Mouse (Mus musculus) T-helper 1 cell (primary cell): ENCODE measurements at regions not wholly inside any gene's neighbourhood (a gene's known extent, or its start where the extent isn't known, plus 50 kb on each side); places are given as distances from the start of the nearest gene placed in this dataset.

Experiments used
- in situ Hi-C: fragments of 300-600 bp; cut with MboI, MseI; formaldehyde crosslinking; loops from one replicate; pipeline ENCODE4 v1.15.1; 2025; ENCODE audit warnings: high pct_unique_total_duplicates

DNA sequence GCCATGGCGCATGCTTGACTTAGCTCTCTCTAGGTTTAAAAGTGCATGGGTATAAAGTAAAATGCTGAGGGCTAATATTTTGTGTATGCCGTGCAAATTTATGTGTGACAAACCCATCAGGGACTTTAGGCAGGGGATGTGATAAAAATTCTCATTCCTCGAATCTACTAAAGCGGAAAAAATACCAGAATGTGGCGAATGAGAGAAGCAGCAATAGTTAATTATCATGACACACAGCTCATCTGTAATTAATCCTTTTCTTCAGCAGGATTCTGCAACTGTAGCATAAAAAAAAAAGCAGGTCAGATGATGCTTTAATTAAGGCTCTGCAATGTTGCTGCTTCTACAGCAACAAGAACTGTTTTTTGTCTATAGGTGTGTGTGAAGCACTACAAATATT lies 286.6 kb upstream of the Prkd1 start:
- in situ Hi-C loops, result no loop called here

DNA sequence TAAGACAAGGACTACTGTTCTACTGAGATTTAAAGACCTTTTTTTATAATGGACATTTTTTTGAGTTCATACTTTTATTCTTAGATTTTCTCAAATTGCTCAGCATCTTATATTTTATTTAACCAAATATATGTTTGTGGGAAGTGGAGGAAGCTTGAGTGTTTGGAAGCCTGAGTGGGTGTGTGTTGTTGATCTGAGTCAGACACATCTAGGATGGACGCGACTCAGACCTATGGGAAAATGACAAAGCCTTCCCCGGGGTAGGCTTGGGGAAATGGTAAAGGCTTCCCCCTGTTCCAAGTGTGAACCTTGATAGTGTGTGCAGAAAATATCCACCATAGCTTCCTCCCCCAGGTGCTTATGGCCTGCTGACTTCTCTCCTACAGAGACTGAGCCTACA lies 283.6 kb upstream of the Prkd1 start:
- in situ Hi-C loops, result no loop called here

DNA sequence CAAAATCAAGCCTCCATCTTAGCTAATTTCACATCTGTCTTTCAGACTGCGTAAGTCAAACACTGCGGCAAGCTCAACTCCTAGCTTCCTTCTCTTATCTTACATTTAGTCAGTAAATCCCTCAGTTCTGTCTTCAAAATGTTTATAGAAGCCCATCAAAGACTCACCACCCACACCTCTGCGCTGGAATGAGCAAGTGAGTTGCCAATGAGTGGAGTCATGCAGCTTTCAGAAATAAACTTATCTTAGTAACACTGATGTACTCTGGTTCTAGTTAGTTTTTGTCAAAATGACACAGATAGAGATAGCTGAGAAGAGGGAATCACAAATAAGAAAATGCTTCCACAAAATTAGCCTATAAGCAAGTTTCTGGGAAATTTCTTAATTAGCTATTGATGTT lies 280.7 kb upstream of the Prkd1 start:
- in situ Hi-C loops, result no loop called here

DNA sequence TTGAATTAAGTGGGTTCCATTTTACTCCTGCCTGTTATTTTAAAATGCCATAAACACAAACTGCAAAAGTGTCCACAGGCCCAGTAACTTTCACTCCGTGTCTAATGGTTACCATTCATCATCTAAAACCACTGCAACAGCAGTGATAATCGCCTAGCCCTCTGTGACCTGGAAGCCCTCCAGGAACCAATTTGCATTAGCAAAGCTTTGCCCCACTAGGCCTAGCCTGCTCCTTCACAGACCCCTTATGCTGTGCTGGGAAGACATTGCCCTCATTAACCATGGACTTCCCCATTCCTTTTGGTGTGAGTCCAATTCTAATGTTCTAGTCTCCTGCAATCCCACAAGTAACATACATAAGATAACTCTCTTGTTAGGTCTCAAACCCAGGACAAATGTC lies 277.3 kb upstream of the Prkd1 start:
- in situ Hi-C loops, result no loop called here

DNA sequence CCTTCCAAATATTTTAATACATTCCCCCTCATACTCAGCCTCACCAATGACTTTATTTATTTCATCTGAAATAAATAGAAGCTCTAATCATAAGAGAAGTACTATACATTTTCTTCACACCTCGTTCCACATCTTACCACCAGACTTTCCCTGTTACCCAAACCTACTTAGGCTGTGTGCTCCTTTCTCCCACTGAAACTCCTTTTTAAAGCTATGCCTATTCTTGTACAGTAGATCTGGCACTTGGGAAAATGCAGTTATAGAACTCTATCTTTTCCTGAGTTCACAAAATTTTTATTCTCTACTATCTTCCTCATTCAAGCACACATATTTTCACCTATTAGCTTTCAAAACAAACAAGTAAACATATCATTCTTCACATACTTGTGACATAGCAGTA lies 272.8 kb upstream of the Prkd1 start:
- in situ Hi-C loops, result no loop called here

- in situ Hi-C loops, result loop anchor here (10.0 kb wide), 1 partner anchor 945 kb away; no protein-coding TSS in a partner anchor
Observed at GRCm38 (mm10) chr12:50899609-50900447, 250.9 kb upstream of the Prkd1 start.

DNA sequence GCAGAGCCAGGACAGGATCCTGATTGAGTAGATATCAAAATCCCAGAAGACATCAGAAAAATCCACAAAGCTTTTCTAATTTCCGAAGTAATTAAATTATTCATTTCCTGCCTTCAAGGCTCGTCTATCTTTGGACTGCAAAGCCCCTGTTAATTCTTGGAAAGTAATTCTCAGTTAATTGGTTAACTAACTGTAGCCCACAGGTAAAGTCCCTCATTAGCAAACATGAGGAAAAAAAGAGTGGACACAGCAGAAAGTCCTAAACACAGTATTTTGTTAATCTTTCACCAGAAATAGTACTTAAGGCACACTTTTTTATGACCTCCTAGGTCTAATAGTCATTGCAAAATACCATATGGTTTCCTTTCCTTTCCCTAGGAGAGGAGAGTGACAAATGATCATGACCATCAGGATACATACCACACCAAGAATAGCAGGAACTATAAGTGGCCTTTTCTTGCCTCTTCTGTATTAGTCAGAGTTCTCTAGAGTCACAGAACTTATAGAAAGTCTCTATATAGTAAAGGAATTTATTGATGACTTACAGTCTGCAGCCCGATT lies 248.8 kb upstream of the Prkd1 start:
- in situ Hi-C loops, result no loop called here

- in situ Hi-C loops, result no loop called here
Observed at GRCm38 (mm10) chr12:50893604-50894003, 244.7 kb upstream of the Prkd1 start.

DNA sequence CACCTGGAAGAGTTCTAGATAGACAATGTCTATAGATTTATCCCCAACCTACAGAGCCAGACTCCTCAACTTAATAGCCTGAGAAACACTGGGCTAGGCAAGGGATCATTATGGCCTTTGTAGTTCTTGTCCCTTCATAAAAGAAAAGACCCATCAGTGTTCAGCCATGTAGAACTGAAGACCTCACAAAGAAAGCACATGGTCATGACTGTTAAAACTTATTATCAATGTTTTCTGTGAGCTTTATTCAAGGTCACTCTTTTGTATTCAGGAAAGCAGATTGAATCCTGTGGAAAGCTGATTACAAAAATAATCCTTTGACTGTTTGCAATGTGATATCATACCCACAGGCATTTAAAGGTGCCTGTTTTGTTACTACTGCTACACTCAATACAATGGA lies 226.9 kb upstream of the Prkd1 start:
- in situ Hi-C loops, result no loop called here

DNA sequence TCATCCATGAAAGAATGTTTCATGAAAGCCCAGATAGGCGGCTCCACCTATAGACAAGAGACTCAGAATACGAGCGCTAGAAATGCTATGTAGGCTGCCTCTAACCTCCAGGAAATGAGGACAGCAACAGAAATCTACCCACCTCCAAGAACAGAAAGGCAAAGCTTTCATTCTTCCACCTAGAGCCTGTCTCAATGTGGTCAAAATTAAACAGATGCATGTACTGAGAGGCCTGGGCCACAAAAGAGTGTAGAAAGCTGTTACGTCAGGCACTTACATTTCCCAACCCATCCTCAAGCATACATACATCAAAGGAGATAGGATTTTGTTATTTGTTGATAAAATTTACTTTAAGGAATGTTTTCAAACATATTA lies 225.1 kb upstream of the Prkd1 start:
- in situ Hi-C loops, result no loop called here

DNA sequence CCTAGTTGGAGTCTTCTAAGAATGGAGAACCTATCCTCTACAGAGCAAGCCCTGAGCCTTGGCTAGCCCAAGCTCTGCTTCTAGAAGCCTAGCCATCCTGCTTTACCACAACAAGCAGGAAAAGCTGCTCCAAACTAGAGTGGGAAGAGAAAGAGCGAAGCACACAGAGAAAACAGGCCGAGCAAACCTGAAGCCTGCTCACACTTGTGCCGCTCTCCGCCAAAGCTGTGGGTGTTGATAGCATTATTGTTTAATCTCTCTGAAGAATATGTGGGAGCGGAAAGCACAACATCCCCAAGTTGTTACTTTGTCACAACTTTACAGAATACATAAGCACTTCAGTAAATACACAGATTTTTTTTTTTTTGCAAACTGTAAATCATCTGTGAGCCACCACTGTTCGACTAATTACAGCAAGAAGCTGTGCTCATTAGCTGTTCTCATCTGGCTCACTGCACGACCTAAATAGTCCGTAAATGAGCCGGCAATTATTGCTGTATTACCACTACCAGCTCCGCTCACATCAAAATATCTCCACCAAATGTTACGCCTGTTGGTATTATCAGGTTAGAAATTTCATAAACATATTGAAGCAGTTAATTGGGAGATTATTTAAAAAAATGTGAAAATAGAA lies 224.6 kb upstream of the Prkd1 start:
- in situ Hi-C loops, result no loop called here

DNA sequence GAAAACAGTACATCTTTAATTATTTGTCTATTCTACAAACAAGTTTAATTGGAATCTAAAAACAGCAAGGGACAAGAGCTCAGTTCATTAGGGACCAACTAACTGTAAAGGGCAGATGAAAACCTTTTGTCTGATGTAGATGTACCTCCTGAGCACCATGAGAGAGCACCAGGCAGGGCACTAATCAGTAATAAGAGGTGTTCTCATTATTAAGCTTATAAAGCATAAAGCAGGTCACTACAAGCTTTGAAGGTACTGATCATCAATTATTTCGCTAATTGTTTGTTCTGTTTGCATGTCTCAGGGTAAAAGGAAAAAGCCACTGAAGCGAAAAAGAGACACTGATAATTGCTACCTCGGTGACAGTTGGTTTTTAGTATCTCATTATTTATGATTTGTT lies 202.7 kb upstream of the Prkd1 start:
- in situ Hi-C loops, result no loop called here

DNA sequence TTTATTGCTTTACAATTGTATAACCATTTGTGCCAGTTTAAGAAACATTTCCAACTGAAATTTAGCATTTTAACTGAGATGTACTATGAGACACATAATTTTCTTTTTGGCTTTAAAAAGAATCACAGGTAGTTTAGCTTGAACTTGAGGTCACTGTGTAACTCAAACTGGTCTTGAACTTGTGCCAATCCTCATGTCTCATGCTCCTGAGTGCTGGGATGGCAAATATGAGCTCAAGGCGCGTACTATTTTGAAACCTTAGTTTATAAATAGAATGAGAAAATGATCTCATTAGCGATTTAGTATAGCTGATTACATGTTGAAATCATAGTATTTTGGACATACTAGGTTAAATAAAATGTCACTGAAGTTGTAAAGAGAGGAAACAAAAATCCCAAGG lies 199.1 kb upstream of the Prkd1 start:
- in situ Hi-C loops, result no loop called here

DNA sequence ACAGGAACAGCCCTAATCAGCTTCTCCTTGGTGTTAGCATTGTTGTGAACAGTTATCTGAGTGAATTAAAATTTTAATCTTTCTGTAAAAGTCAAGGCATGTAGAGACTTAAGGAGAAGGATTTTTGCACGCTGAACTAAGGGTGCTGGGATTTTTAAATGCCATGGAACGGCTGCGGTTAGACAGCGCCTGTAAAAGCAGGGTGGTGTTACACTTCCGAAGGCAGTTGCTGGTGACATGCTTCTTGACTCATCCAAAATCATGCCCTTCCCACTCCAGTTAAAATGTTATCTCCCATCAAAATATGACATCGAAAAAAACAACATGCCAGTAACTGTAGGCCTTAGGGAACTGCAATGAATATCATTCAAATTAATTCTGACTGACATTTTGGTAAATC lies 193.8 kb upstream of the Prkd1 start:
- in situ Hi-C loops, result no loop called here

GRCm38 (mm10) chr12:50839391-50839790 lies 190.5 kb upstream of the Prkd1 start:
- in situ Hi-C loops, result no loop called here

DNA sequence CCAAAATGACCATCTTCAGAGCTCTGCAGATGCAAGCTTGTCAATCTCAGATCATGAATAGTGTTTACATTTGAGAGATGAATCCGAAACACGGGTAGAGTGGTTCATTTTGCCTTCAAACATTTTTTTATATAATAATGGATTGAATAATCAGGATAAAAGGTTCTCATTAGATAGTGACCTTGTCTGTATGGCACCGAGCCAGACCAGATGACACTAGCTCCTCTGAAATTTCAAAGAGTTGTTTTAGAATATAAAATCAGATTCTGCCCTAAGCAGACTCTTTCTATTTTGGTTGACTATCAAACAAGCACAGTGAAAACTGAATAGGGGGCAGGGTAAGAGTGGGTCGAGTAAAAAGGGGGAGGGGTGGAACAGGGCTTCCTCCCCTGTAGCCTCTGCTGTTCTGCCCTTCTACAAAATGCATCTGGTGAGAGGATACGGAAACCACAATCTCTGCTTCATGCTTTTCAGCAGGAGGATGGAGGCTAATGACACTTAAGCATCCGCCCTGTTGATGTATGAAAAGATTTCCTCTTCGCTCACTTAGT lies 159.9 kb upstream of the Prkd1 start:
- in situ Hi-C loops, result no loop called here

DNA sequence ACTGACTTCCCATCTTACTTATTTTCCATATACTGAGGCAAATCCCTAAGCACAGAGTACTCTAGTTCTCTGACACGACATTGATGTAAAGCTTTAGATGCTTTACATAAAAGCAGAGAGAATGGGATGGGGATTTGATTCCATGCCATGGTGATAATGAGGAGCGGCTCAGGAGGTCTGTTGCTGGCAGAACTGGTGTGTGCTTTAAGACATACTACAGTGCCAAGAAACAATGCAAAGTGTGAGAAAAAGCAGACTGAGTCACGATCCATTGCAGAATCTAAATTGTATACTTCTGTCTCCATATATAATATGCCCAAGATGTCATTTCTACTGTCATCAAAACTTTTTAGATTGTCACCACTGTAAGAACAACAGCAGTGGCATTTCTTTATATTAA lies 155.5 kb upstream of the Prkd1 start:
- in situ Hi-C loops, result no loop called here

DNA sequence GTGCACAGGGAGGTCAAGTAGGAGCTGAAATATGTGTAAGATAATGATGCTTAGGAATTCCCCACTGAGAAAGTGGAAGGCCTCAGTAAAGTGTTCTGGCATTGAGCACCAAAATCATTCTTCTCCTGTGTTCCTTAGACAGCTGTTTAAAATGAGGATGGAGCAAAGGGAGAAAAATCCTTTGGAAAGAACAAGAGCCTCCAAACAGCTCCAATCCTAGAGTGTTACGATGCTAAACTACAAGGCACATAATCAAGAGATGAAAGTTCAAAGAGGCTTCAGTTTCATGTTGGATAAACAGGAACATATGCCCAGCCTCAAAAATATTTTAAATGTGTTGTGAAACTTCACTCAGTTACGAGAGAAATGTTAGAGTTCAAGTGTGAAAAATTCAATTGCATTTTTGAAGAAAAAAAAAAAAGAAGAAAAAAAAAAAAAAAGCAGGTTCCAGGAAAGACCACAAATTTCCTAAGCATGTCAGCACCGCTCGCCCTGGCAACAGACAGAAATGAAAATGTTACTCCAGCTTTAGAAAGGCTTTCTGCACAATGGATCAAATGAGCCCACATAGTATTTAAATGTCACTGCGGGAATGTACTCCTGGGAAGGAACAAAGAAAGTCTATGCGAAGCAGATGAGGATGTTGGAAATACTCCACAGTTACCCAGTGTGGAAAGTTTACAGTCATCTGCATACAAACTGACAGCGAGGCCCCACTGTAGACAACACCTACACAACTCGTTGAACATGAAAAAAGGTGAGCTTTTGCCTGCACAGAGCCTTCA lies 116.5 kb upstream of the Prkd1 start:
- in situ Hi-C loops, result no loop called here

GRCm38 (mm10) chr12:50764457-50764856 lies 115.6 kb upstream of the Prkd1 start:
- in situ Hi-C loops, result no loop called here

DNA sequence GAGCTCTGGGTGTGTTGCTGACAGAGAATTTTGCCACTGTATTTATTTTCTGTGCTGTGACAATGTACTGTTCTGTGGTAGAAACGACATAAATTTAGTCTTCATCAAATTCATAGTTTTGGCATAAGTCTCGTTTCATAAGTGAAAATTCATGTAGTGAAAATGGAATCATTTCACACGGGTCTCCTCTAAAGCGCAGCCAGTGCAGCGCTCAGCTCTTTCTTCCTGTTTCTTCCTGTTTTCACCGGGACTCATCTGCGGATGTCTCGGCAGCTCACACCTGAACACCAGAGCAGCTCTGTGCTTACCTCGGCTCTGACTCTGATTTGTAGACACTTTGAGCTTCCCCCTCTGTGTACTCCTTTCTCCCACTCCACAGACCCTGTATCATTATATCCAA lies 85.2 kb upstream of the Prkd1 start:
- in situ Hi-C loops, result no loop called here

- in situ Hi-C loops, result no loop called here
Observed at GRCm38 (mm10) chr12:50712615-50713014, 63.7 kb upstream of the Prkd1 start.
